Mouse (Mus musculus): ENCODE data around the gene Eps8.

The Eps8 gene

GRCm38 (mm10) chr6:137654776-137655175, at the start of gene Eps8:
Gene Eps8 (minus strand): TSS chr6:137654876.
- DNase-seq (ENCODE audit: low spot score), result no peak

DNA sequence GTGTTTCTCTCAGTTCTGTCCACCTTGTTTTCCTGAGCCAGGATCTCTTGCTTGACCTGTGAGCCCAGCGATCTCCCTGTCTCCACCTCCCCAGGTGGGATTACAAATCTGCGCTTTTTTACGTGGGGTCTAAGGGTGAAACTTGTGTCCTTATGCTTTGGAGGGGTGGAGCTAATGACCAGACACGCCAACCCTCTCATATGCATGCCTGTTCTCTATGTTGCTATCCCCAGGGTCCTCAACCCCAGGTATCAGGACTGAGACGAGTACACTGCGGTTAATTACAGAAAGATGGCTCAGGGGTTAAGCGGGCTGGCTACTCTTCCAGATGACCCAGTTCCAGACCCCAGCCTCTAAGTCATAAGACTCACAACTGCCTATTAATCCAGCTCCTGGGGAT, 48.8 kb upstream of the Eps8 start:
- DNase-seq (ENCODE audit: low spot score), result no peak

- no peak for DNase-seq (ENCODE audit: low spot score)
Measured at GRCm38 (mm10) chr6:137702918-137703317, 48.2 kb upstream of the Eps8 start.

- DNase-seq (ENCODE audit: low spot score), result no peak
Measured at GRCm38 (mm10) chr6:137702186-137702585, 47.5 kb upstream of the Eps8 start.

- DNase-seq (ENCODE audit: low spot score), result no peak
Measured at GRCm38 (mm10) chr6:137699434-137699833, 44.8 kb upstream of the Eps8 start.

DNA sequence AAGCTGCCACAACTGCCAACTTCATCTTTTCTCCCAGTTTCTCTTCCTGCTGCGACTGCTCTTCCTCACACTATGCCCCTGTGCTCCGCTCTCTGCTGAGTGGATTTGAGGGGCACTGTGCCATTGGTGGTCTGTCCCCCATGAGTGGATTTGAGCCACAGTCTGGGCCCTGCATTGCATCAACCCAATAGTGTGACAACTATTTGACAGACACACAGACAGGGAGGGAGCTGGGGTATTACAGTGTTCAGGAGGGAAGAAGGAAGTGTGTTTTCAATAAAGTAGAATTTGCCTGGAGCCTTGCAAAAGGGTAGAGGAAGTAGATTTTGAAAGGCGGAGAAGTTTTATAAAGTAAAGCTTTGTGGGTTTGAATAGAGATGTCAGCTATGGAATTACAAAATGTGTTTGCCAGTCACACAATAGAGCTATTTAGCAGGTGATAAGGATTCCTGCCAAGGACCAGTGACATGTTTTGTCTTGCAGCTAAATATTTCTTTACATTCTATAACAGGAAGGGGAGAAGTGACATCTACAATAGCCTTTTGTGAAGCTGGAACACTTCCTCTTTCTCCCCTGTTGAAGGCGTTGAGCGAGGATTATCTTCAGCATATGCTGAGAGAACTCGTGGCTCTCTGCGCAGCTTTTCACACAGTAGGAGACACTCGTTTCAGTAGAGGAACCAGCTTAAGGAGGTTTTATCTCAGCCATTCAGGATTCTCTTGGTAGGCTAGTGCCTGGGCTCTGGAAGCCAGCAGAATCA, 41.9 kb upstream of the Eps8 start:
- DNase-seq (ENCODE audit: low spot score), result no peak

GRCm38 (mm10) chr6:137695046-137695445, 40.4 kb upstream of the Eps8 start:
- DNase-seq (ENCODE audit: low spot score), result no peak

DNA sequence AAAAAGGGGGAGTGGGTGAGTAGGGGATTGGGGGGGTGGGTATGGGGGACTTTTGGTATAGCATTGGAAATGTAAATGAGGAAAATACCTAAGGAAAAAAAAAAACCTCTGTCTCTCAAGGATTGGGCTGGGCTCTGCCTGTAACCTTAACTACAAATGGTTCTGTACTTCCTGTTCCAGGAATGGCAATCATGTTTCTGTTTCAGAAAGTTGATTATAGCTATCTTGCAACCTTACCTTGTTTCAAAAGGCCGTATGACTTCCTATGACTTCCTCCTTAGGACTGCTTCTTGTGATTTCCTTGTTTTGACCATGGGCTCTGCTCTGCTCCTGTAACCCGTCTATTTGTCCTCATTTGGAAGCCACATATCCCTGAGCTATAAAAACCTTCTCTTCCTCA, 39.6 kb upstream of the Eps8 start:
- no peak for DNase-seq (ENCODE audit: low spot score)

DNA sequence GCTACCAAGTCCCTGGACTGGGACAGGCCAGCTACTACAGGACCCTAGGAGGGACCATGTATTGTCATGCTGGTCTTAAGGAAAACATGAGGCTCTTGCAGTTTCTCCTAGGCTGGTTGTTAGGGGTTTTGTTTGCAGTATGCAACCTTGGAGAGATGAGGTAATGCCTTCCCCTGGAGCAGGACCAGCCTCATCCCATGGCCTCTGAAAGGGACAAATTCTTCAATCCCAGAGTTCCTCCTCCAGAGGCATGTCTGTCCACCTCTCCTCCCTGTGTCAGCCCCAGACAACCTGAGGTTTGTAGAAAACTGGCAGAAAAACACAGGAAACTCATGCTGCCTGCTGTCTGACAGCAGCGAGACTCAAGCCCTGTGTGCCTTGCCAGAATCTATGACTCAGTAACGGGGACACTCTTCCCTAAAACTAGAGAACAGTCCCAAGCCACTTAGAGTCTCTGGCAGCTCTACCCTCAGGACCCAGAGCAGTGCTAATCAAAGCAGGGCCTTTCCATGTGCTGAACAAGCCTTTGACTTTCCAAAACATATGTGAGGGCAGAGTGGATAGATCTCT, 36.0 kb upstream of the Eps8 start:
- no peak for DNase-seq (ENCODE audit: low spot score)

GRCm38 (mm10) chr6:137688506-137689105, 33.9 kb upstream of the Eps8 start:
- DNase-seq (ENCODE audit: low spot score), result no peak

- no peak for DNase-seq (ENCODE audit: low spot score)
Measured at GRCm38 (mm10) chr6:137688079-137688478, 33.4 kb upstream of the Eps8 start.

DNA sequence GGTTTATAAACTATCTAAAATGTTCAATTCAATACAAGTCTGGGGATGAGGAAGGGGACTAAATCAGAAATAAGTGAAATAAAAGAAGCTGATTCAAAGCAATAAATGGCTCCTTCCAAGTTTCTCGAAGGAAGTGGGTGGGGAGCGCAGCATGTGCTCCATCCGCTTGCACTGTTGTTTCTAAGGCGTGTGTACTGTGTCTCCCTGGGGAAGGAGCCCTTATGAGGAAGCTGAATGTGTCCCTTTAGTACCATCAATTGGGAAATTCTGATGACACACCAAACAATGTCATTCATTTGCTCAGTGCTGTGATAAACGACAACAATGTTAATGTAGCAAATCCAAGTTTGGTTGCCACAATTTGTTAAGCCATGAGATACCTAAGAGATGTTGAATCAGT, 33.0 kb upstream of the Eps8 start:
- DNase-seq (ENCODE audit: low spot score), result no peak

GRCm38 (mm10) chr6:137682629-137683028, 28.0 kb upstream of the Eps8 start:
- no peak for DNase-seq (ENCODE audit: low spot score)

DNA sequence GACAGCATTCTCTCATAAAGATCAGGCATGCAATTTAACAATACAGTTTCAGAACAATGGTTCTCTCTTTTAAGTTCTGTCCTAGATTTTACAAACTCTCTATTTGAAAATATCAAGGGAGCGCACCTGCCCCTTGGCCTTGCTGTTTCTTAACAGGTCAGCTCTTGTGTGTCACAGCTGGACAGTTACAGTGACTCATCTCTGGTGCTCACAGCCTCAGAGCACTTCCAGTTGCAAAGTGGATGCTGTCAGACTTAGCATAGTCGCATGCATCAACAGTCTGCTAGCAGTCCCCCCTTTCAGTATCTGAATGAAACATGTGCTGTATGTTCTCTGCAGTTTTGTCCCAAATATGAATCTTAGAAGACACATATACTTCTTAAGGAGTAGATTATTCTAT, 26.3 kb upstream of the Eps8 start:
- no peak for DNase-seq (ENCODE audit: low spot score)

- DNase-seq (ENCODE audit: low spot score), result no peak
Measured at GRCm38 (mm10) chr6:137676581-137676980, 21.9 kb upstream of the Eps8 start.

GRCm38 (mm10) chr6:137675556-137675955, 20.9 kb upstream of the Eps8 start:
- no peak for DNase-seq (ENCODE audit: low spot score)

DNA sequence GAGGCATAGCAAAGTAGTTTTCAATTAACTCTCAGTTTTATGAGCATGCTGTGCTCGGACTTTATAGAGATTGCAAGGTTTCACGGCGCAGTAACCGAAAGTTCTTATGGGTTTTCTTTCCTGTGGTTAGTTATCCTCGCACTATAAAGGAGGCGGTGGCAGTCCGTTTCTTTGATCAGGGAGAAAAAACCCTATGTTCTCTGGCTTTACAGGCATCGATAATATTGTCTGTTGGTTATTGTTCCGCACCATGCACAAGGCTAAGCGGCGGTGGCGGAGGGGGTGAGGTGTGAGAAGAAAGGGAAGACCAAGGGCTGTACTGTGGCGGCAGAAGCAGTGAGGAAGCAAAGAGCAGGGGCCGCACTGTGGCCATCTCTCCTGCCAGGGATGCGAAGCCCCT, 18.6 kb upstream of the Eps8 start:
- DNase-seq (ENCODE audit: low spot score), result no peak

DNA sequence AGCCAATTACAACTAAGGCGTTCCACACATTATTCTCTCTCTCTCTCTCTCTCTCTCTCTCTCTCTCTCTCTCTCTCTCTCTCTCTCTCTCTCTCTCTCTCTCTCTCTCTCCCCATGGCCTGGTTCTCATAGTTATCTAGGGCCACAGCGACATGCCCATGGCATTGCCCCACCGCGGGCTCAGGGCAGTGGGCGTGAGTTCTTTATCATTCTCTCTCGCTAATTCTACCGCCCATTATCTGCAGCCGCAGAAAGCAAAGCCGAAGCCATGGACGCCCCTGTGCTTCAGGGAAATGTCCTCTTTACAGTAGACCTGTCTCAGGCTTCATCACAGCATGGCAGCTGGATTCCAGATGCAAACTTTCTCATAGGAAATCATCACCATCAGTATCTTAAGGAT, 16.9 kb upstream of the Eps8 start:
- DNase-seq (ENCODE audit: low spot score), result no peak

GRCm38 (mm10) chr6:137670820-137671219, 16.1 kb upstream of the Eps8 start:
- DNase-seq (ENCODE audit: low spot score), result no peak

DNA sequence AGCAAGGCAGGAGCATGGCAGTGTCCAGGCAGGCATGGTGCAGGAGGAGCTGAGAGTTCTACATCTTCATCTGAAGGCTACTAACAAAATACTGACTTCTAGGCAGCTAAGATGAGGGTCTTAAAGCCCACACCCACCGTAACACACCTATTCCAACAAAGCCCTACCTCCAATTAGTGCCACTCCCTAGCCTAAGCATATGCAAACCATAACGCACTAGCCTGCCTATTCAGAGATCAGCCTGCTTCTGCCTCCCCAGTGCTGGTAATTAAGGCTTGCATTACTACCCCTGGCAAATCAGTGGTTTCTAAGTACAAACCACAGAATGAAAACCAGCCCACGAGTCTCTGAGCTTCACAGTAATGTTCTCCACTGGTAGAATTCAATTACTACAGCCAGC, 15.2 kb upstream of the Eps8 start:
- no peak for DNase-seq (ENCODE audit: low spot score)

DNA sequence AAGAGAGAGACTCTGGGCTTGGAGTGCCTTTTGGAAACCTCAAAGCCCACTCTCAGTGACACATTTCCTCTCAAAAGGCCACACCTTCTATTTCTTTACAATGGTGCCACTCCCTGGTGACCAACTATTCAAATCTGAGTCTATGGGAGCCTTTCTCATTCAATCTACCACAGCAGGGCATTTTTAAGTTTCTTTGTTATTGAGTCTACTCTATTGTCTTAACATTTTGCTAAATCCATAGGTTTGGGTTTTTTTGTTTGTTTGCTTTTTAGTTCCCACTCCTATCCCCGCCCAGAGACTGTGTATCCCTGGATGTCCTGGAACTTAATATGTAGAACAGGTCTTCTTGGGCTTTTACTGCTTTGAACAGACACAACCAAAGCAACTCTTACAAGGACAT, 14.8 kb upstream of the Eps8 start:
- DNase-seq (ENCODE audit: low spot score), result no peak

DNA sequence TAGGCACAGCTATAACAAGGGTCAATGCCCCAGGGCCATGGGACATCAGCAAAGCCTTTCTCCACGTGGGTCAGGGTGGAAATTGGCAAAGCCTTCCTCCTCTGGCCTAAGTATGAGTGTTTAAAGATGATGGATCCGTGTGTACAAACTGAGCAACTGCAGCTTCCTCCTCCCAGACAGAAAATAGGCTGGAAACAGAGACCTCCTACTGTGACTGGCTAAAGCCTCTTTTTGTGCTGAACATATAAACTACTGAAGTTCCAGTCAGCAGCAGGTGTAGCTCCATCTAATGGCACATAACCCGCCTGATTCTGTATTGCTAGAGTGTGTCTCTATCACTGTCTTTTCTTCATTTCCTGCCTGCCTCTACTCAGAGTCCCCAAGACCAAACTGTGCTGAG, 13.7 kb upstream of the Eps8 start:
- DNase-seq (ENCODE audit: low spot score), result no peak

DNA sequence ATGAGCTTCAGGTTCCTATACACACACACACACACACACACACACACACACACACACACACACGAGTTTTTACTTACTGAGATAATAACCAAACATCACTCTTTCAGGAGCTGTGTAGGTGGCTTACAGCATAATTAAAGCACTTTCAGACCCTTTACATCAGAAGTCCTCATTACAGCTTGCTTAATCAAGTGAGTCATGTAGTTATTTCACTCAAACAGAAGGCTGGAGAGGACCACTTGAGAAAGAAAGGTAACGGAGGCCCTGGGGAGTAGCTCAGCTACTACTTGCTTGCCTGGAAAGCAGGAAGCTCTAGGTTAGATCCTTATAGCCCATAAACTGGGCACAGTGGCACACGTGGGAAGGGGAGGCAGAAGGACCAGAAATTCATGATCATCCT, 13.0 kb upstream of the Eps8 start:
- no peak for DNase-seq (ENCODE audit: low spot score)

DNA sequence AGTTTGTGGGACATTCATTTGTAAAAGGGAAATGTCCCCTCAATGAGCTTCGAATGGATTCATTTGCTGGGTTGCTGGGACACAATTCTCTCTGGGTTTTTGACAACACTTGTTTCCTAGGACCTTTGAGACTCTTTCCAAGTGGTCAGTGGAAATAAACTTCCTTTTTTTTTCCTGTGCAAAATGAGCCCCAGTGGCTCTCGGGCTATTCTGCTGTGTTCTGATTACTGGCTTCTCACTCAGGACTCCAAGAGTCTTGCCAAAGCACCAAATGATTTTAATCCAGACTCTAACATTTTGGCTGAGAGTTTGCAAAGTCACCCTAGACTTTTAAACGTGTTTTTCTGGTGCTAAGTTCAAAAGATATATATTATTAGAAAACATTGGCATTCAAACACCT, 10.3 kb upstream of the Eps8 start:
- no peak for DNase-seq (ENCODE audit: low spot score)

Data from spleen, adult 12 weeks (tissue).